Mouse (Mus musculus): ENCODE data around the gene Rps6kb2.

DNA sequence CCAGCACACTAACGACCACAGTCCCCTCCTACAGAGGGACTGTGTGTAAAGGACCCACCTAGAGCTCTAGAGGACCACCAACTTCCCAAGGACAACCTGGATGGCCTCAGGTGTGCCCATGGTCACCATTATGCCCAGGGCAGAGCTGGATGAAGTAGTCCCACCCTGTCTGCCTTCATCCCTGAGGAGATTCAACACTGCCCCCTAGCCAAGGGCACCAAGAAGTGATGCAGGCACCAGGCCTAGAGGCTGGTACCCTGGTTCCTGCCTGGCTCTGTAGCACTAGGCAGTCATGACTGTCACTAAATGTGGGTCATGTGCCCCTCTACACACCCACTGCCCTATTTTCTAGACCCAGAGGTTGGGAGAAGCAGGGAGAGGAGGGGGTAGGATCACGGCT is 31.4 kb downstream of the Rps6kb2 start:
- 0 out of 2 replicates have a peak, but pooled peaks have one; percentile 20 for TF ChIP-seq CTCF (IDR thresholded peaks at IDR 0.05; ENCODE audit: borderline replicate concordance, insufficient read depth, low read length)
- no peak for TF ChIP-seq POLR2A (IDR thresholded peaks at IDR 0.05; ENCODE audit: low read depth, low read length)
